Mouse (Mus musculus) forebrain, postnatal 0 days (tissue): ENCODE data around the gene Kcnj13. TPM values are rescaled to one million over a fixed set of nuclear protein-coding genes. Genes with fewer than 3 reads are reported as not detected.

Experiments
- ATAC-seq: fragments of 200-750 bp; cut with Nextera tagmentation; 2 replicates; pipeline ENCODE4 v1.8.0; 2017; ENCODE audit warnings: mild to moderate bottlenecking, moderate library complexity
- DNase-seq: peaks from one replicate; pipeline ENCODE4 v3.0.0-alpha.2; 2015
- H3K27ac ChIP-seq: fragments of 300-500 bp; sonication (generic); 2 replicates; pipeline ENCODE4 v1.5.1; 2014; ENCODE audit warnings: low read depth, mild to moderate bottlenecking, antibody characterized with exemption, low read length, moderate library complexity, mixed read lengths
- H3K27me3 ChIP-seq: fragments of 300-500 bp; sonication (generic); 2 replicates; pipeline ENCODE4 v1.6.1; 2014; ENCODE audit warnings: mild to moderate bottlenecking, low read length, mixed read lengths; ENCODE audit not compliant: insufficient read depth
- H3K36me3 ChIP-seq: fragments of 300-500 bp; sonication (generic); 2 replicates; pipeline ENCODE4 v1.6.1; 2014; ENCODE audit warnings: mild to moderate bottlenecking, moderate library complexity; ENCODE audit not compliant: insufficient read depth
- H3K4me1 ChIP-seq: fragments of 300-500 bp; sonication (generic); 2 replicates; pipeline ENCODE4 v1.6.1; 2014; ENCODE audit warnings: antibody characterized with exemption; ENCODE audit not compliant: insufficient read depth
- H3K4me2 ChIP-seq: fragments of 300-500 bp; sonication (generic); 2 replicates; pipeline ENCODE4 v1.6.1; 2014; ENCODE audit warnings: low read depth, mild to moderate bottlenecking, moderate library complexity
- H3K4me3 ChIP-seq: fragments of 300-500 bp; sonication (generic); 2 replicates; pipeline ENCODE4 v1.5.1; 2014; ENCODE audit warnings: low read depth, low read length, mixed read lengths
- H3K9ac ChIP-seq: fragments of 300-500 bp; sonication (generic); 2 replicates; pipeline ENCODE4 v1.6.1; 2014; ENCODE audit warnings: mild to moderate bottlenecking
- H3K9me3 ChIP-seq: fragments of 300-500 bp; sonication (generic); 2 replicates; pipeline ENCODE4 v1.6.1; 2016; ENCODE audit warnings: low read length
- CTCF ChIP-seq: sonication (generic); IDR thresholded peaks from 2 replicates; pipeline ENCODE4 v1.5.1; 2016; ENCODE audit warnings: antibody characterized with exemption, control low read depth, low read depth
- WGBS: fragments of 180-500 bp; shearing (Covaris S2); extraction: QIAGEN DNeasy Blood & Tissue Kit; methylation state at CpG from one replicate; pipeline ENCODE4 v1.1.7; 2014; 5-methylcytosine and 5-hydroxymethylcytosine counted together
- polyA plus RNA-seq: library from polyadenylated mRNA; unstranded; fragments of >200 nt; fragmentation: Nextera tagmentation; extraction: Ambion mirVana; gene quantifications from 2 replicates; pipeline ENCODE4 v1.2.1, GENCODE M21; 2015
- total RNA-seq: library from RNA; depleted of rRNA; stranded (reverse); fragments of >200 nt; gene quantifications from 2 replicates; pipeline ENCODE4 v1.2.3, GENCODE M21; 2014

The Kcnj13 gene
- total and polyA plus RNA-seq, 2 experiments from 2014 or later = 1.9 to 17.5 TPM

- no peak overlapping the region for H3K4me2 ChIP-seq
- no peaks in the 10 kb centered on the region for H3K27me3 ChIP-seq
- ATAC-seq (no peak), DNase-seq (peak; percentile 14)
- no peak for TF ChIP-seq CTCF
- no peak overlapping the region for H3K9ac ChIP-seq
- 74% methylated on average over 7 of the region's 7 CpGs for WGBS
- no peaks in the 10 kb centered on the region for H3K9me3 ChIP-seq
- H3K4me1 ChIP-seq = no peaks in the 10 kb centered on the region
- H3K36me3 ChIP-seq = peaks cover 5% of the 10 kb centered on the region; the same call in 1 of the 2 replicates
- no peak overlapping the region for H3K4me3 ChIP-seq
- H3K27ac ChIP-seq = no peak overlapping the region
Measured at GRCm38 (mm10) chr1:87396923-87397586, 2.5 kb upstream of the Kcnj13 start.

- H3K27me3 ChIP-seq = no peaks in the 10 kb centered on the region
- no peak overlapping the region for H3K4me2 ChIP-seq
- no peak for ATAC-seq
- no peak overlapping the region for H3K27ac ChIP-seq
- H3K4me3 ChIP-seq = no peak overlapping the region
- TF ChIP-seq CTCF = no peak
- no peak overlapping the region for H3K9ac ChIP-seq
- H3K36me3 ChIP-seq = peaks cover 14% of the 10 kb centered on the region; the same call in 1 of the 2 replicates
- H3K4me1 ChIP-seq = no peaks in the 10 kb centered on the region
- WGBS = 73% methylated on average over 3 of the region's 3 CpGs
- H3K9me3 ChIP-seq = no peaks in the 10 kb centered on the region
- no peak for DNase-seq
Measured at GRCm38 (mm10) chr1:87393444-87394195, 909 bp downstream of the Kcnj13 start.

DNA sequence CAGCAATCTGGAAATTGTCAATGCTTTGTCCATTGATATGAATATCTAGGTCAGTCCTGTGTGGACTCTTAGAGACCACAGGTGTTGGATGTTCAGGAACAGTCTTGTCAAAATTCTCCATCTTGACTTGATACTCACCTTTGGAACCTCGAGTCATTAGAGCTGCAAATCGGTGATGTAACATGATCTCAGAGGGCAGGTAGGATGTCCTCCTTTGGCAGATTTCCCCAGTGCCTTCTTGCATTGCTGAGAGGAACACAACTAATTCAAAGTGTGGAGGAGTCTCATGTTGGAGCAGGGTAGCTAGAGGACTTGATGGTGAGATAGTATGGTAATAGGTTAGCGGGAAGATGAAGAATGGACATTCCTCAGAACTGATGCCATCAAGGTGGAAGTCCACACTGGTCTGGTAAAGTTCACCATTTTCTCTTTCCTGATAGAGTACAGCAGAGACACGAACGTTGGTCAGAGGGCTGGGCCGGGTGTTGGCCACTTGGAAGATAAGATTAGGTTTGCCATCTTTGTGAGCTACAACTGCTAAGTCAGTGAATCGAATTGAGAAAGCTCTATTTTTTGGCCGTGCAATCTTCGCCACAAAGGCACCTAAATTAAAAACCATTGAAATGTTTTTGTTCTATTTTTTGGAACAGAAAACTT, 8.0 kb downstream of the Kcnj13 start:
- DNase-seq (no peak), ATAC-seq (no peak)
- Histone ChIP-seq H3K4me1 (no peaks in the 10 kb centered on the region), H3K36me3 (peaks cover 11% of the 10 kb centered on the region), H3K9me3 (no peaks in the 10 kb centered on the region), H3K4me3 (no peak overlapping the region), H3K9ac (no peak overlapping the region), H3K27me3 (no peaks in the 10 kb centered on the region), H3K4me2 (no peak overlapping the region), H3K27ac (no peak overlapping the region)
- no peak for TF ChIP-seq CTCF
- 95% methylated on average over 9 of the region's 9 CpGs for WGBS

DNA sequence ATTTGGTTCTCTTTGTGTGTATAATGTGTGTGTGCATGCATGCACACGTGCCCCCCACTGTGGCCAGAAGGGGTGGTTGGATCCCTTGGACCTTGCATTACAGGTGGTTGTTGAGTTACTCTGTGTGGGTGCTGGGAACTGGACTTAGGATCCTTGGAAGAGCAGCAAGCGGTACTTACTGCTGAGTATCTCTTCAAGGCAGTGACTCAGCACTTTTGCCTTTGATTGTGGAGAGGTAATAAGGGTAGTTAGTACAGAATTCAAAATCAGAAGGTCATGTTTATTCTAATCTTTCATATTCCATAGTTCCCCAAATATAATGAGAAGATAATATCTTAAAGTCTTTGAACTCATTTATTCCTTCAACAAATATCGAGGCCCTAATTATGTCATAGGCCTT, 13.4 kb downstream of the Kcnj13 start:
- Histone ChIP-seq H3K36me3 (peaks cover 4% of the 10 kb centered on the region; the same call in 1 of the 2 replicates), H3K9ac (no peak overlapping the region), H3K27ac (no peak overlapping the region), H3K4me3 (no peak overlapping the region), H3K27me3 (no peaks in the 10 kb centered on the region), H3K4me1 (no peaks in the 10 kb centered on the region), H3K9me3 (no peaks in the 10 kb centered on the region), H3K4me2 (no peak overlapping the region)
- DNase-seq = no peak
- WGBS = 94% methylated on average over 3 of the region's 3 CpGs
- no peak for ATAC-seq
- no peak for TF ChIP-seq CTCF

GRCm38 (mm10) chr1:87379919-87380318, 14.6 kb downstream of the Kcnj13 start:
- no peak for DNase-seq
- 96% methylated on average over 1 of the region's 1 CpGs for WGBS

GRCm38 (mm10) chr1:87378024-87378560, 16.4 kb downstream of the Kcnj13 start:
- no peak for TF ChIP-seq CTCF
- Histone ChIP-seq H3K9me3 (no peaks in the 10 kb centered on the region), H3K27me3 (no peaks in the 10 kb centered on the region), H3K4me3 (no peak overlapping the region), H3K9ac (no peak overlapping the region), H3K27ac (no peak overlapping the region), H3K4me2 (no peak overlapping the region), H3K4me1 (no peaks in the 10 kb centered on the region), H3K36me3 (peaks cover 13% of the 10 kb centered on the region; the same call in 1 of the 2 replicates)
- ATAC-seq = no peak
- no peak for DNase-seq
- WGBS = 90% methylated on average over 3 of the region's 3 CpGs

More at GRCm38 (mm10) chr1:87379919-87380318, 14.6 kb downstream of the Kcnj13 start:
- Histone ChIP-seq H3K36me3 (peaks cover 9% of the 10 kb centered on the region; the same call in 1 of the 2 replicates), H3K9ac (no peak overlapping the region), H3K27me3 (no peaks in the 10 kb centered on the region), H3K4me1 (no peaks in the 10 kb centered on the region), H3K9me3 (no peaks in the 10 kb centered on the region), H3K4me2 (no peak overlapping the region), H3K27ac (no peak overlapping the region), H3K4me3 (no peak overlapping the region)
- TF ChIP-seq CTCF = peak; percentile 56
- ATAC-seq = no peak
